Mouse (Mus musculus): ENCODE data around the gene Phc1. TPM values are rescaled to one million over a fixed set of nuclear protein-coding genes. Genes with fewer than 3 reads are reported as not detected.

The Phc1 gene
- polyA plus RNA-seq, 1 experiment from 2014 or later, result 6.5 TPM

DNA sequence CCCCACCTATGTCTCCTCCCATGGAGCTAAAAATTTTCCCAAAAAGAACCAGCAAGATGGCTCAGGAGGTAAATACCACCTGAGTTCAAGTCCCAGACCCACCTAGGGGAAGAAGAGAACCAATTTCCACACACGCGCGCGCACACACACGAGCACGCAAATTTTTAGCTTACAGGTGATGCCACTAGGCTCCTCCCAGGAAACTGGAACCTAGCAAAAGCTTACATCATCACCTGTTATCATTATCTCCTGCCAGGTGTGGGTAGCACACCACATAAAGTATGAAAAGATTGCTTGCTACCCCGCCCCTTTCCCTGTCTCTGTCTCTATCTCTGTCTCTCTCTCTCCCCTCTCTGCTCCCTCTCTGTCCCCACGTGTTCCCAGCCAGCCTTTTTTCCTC lies 47.2 kb downstream of the Phc1 start:
- 89% methylated on average over 8 of the region's 8 CpGs for WGBS
- TF ChIP-seq EP300 (IDR thresholded peaks at IDR 0.05) (no peak), CTCF (IDR thresholded peaks at IDR 0.05) (no peak)
- Histone ChIP-seq H3K9me3 (ENCODE audit: low read length) (no peaks in the 10 kb centered on the region), H3K36me3 (ENCODE audit: insufficient read depth, low read length) (no peaks in the 10 kb centered on the region), H3K9ac (replicated peaks; ENCODE audit: low read depth) (no peak overlapping the region), H3K4me3 (ENCODE audit: low read depth, low read length) (no peak overlapping the region), H3K27ac (ENCODE audit: low read length) (no peak overlapping the region), H3K4me2 (replicated peaks; ENCODE audit: low read depth, low read length) (no peak overlapping the region), H3K27me3 (replicated peaks; ENCODE audit: insufficient read depth, low read length) (no peaks in the 10 kb centered on the region), H3K4me1 (ENCODE audit: insufficient read depth, low read depth, low read length) (no peaks in the 10 kb centered on the region)
- DNase-seq (ENCODE audit: low spot score) (no peak), ATAC-seq (no peak)

GRCm38 (mm10) chr6:122292184-122292583 lies 48.2 kb downstream of the Phc1 start:
- no peak overlapping the region for H3K4me2 ChIP-seq (replicated peaks; ENCODE audit: low read depth, low read length)
- no peaks in the 10 kb centered on the region for H3K9me3 ChIP-seq (ENCODE audit: low read length)
- H3K4me3 ChIP-seq (ENCODE audit: low read depth, low read length), result no peak overlapping the region
- H3K27me3 ChIP-seq (replicated peaks; ENCODE audit: insufficient read depth, low read length), result no peaks in the 10 kb centered on the region
- no peaks in the 10 kb centered on the region for H3K4me1 ChIP-seq (ENCODE audit: insufficient read depth, low read depth, low read length)
- no peaks in the 10 kb centered on the region for H3K36me3 ChIP-seq (ENCODE audit: insufficient read depth, low read length)
- no peak overlapping the region for H3K27ac ChIP-seq (ENCODE audit: low read length)
- H3K9ac ChIP-seq (replicated peaks; ENCODE audit: low read depth), result no peak overlapping the region
- DNase-seq (ENCODE audit: low spot score) (no peak), ATAC-seq (no peak)
- WGBS, result 34% methylated on average over 2 of the region's 2 CpGs
- no peak for TF ChIP-seq EP300 (IDR thresholded peaks at IDR 0.05)
- TF ChIP-seq CTCF (IDR thresholded peaks at IDR 0.05), result no peak

- Histone ChIP-seq H3K27ac (ENCODE audit: low read length) (no peak overlapping the region), H3K9me3 (ENCODE audit: low read length) (no peaks in the 10 kb centered on the region), H3K9ac (replicated peaks; ENCODE audit: low read depth) (no peak overlapping the region), H3K4me1 (ENCODE audit: insufficient read depth, low read depth, low read length) (no peaks in the 10 kb centered on the region), H3K4me2 (replicated peaks; ENCODE audit: low read depth, low read length) (no peak overlapping the region), H3K4me3 (ENCODE audit: low read depth, low read length) (no peak overlapping the region), H3K27me3 (replicated peaks; ENCODE audit: insufficient read depth, low read length) (no peaks in the 10 kb centered on the region), H3K36me3 (ENCODE audit: insufficient read depth, low read length) (no peaks in the 10 kb centered on the region)
- TF ChIP-seq CTCF (IDR thresholded peaks at IDR 0.05) (no peak), EP300 (IDR thresholded peaks at IDR 0.05) (no peak)
- no peak for DNase-seq (ENCODE audit: low spot score)
- 54% methylated on average over 3 of the region's 3 CpGs for WGBS
- no peak for ATAC-seq
Observed at GRCm38 (mm10) chr6:122291735-122292134, 48.6 kb downstream of the Phc1 start.

DNA sequence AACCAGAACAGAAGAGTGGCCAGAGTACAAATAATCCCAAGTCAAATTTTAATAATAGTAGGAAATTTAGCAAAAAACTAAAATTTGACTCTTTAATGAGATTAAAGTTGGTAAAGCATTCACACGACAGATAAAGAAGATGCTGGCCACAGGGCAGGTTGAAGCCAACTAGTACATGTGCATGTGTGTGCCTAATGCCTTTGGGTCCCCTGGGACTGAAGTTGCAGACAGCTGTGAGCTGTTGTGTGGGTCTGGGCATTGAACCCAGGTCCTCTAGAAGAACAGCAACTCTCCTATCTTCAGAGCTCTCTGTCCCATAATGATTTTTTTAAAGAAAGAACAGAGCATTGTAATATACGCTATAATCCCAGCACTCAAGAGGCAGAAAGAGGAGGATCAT lies 49.1 kb downstream of the Phc1 start:
- Histone ChIP-seq H3K4me1 (ENCODE audit: insufficient read depth, low read depth, low read length) (no peaks in the 10 kb centered on the region), H3K36me3 (ENCODE audit: insufficient read depth, low read length) (no peaks in the 10 kb centered on the region), H3K27ac (ENCODE audit: low read length) (no peak overlapping the region), H3K9me3 (ENCODE audit: low read length) (no peaks in the 10 kb centered on the region), H3K9ac (replicated peaks; ENCODE audit: low read depth) (no peak overlapping the region), H3K27me3 (replicated peaks; ENCODE audit: insufficient read depth, low read length) (no peaks in the 10 kb centered on the region), H3K4me3 (ENCODE audit: low read depth, low read length) (no peak overlapping the region), H3K4me2 (replicated peaks; ENCODE audit: low read depth, low read length) (no peak overlapping the region)
- TF ChIP-seq CTCF (IDR thresholded peaks at IDR 0.05) (no peak), EP300 (IDR thresholded peaks at IDR 0.05) (no peak)
- DNase-seq (ENCODE audit: low spot score) (no peak), ATAC-seq (no peak)
- 72% methylated on average over 2 of the region's 2 CpGs for WGBS

DNA sequence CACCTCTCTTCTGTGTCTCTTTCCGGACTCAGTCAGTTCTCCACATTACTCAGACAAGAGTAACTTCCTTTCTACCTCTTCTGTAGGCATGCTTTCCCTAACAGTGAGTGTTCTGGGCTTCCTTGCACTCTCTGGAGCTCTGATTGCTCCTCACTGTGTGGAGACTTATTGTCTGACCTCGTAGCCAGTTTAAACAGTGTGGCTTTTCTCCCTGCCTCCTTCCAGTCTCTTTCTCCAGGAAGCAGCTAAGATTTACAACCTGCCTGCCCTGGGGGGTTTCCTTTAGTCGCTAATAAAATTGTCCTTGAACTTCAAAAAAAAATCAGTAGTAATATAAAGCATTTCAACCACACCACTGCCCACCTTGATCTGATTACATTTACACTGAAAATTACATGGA lies 50.1 kb downstream of the Phc1 start:
- DNase-seq (ENCODE audit: low spot score), result no peak
- Histone ChIP-seq H3K36me3 (ENCODE audit: insufficient read depth, low read length) (no peaks in the 10 kb centered on the region), H3K4me1 (ENCODE audit: insufficient read depth, low read depth, low read length) (no peaks in the 10 kb centered on the region), H3K9ac (replicated peaks; ENCODE audit: low read depth) (no peak overlapping the region), H3K9me3 (ENCODE audit: low read length) (no peaks in the 10 kb centered on the region), H3K27me3 (replicated peaks; ENCODE audit: insufficient read depth, low read length) (no peaks in the 10 kb centered on the region), H3K4me3 (ENCODE audit: low read depth, low read length) (no peak overlapping the region), H3K4me2 (replicated peaks; ENCODE audit: low read depth, low read length) (no peak overlapping the region), H3K27ac (ENCODE audit: low read length) (no peak overlapping the region)
- no peak for TF ChIP-seq CTCF (IDR thresholded peaks at IDR 0.05)
- TF ChIP-seq EP300 (IDR thresholded peaks at IDR 0.05), result no peak
- WGBS, result 28% methylated on average over 3 of the region's 3 CpGs
- ATAC-seq, result no peak

DNA sequence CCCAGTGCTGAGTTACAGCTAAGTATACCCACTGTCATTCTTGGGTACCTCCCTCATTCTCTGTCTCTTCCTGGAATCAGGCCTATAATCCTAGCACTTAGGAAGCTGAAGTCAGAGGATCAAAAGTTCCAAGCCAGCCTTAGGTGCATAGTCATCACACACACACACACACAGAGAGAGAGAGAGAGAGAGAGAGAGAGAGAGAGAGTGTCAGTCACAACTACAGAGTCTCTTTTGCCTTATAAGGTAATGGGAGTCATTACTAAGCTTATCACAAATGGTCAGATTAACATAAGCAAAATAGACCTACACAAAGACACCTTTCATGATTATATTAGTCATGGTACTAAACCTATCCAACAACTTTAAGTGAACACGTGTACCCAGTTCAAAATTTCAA lies 51.0 kb downstream of the Phc1 start:
- Histone ChIP-seq H3K36me3 (ENCODE audit: insufficient read depth, low read length) (no peaks in the 10 kb centered on the region), H3K9ac (replicated peaks; ENCODE audit: low read depth) (no peak overlapping the region), H3K4me1 (ENCODE audit: insufficient read depth, low read depth, low read length) (no peaks in the 10 kb centered on the region), H3K27me3 (replicated peaks; ENCODE audit: insufficient read depth, low read length) (no peaks in the 10 kb centered on the region), H3K4me3 (ENCODE audit: low read depth, low read length) (no peak overlapping the region), H3K27ac (ENCODE audit: low read length) (no peak overlapping the region), H3K9me3 (ENCODE audit: low read length) (no peaks in the 10 kb centered on the region), H3K4me2 (replicated peaks; ENCODE audit: low read depth, low read length) (no peak overlapping the region)
- DNase-seq (ENCODE audit: low spot score) (no peak), ATAC-seq (no peak)
- TF ChIP-seq EP300 (IDR thresholded peaks at IDR 0.05) (no peak), CTCF (IDR thresholded peaks at IDR 0.05) (no peak)
- 71% methylated on average over 1 of the region's 1 CpGs for WGBS

DNA sequence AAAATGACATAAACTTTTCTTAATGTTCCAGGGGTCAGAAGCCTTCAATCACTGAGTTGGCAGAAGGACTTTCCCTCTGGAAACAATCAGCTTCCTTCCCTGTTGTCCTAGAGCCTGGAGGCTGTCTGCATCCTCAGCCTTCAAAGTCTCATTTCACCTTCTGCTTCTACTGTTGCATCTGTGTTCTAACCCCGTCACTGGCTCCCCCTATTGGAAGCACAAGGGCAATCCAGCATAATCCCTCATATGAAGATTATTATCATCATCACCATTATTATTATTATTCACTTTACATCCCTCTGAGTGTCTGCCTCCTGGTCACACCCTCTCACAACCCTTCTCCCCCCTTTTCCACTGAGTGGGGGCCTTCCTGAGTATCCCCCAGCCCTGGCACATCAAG lies 52.1 kb downstream of the Phc1 start:
- Histone ChIP-seq H3K9ac (replicated peaks; ENCODE audit: low read depth) (no peak overlapping the region), H3K9me3 (ENCODE audit: low read length) (no peaks in the 10 kb centered on the region), H3K4me3 (ENCODE audit: low read depth, low read length) (no peak overlapping the region), H3K27me3 (replicated peaks; ENCODE audit: insufficient read depth, low read length) (no peaks in the 10 kb centered on the region), H3K27ac (ENCODE audit: low read length) (no peak overlapping the region), H3K4me2 (replicated peaks; ENCODE audit: low read depth, low read length) (no peak overlapping the region), H3K4me1 (ENCODE audit: insufficient read depth, low read depth, low read length) (no peaks in the 10 kb centered on the region), H3K36me3 (ENCODE audit: insufficient read depth, low read length) (no peaks in the 10 kb centered on the region)
- TF ChIP-seq EP300 (IDR thresholded peaks at IDR 0.05) (no peak), CTCF (IDR thresholded peaks at IDR 0.05) (peak; percentile 25)
- 30% methylated on average over 1 of the region's 1 CpGs for WGBS
- ATAC-seq, result no peak
- no peak for DNase-seq (ENCODE audit: low spot score)
